Mouse (Mus musculus) CH12.LX (cell line): ENCODE measurements around the gene Prkg1. TPM values are rescaled to one million over a fixed set of nuclear protein-coding genes. Genes with fewer than 3 reads are reported as not detected.

Source experiments
- DNase-seq: peaks from one replicate; pipeline ENCODE4 v3.0.0-alpha.2; 2013; ENCODE audit errors: extremely low read depth
- H3K27ac ChIP-seq: 2 replicates; pipeline ENCODE4 v1.5.1; 2012; ENCODE audit warnings: low read depth, mild to moderate bottlenecking, control low read depth, moderate library complexity; ENCODE audit not compliant: insufficient read depth
- H3K27me3 ChIP-seq: replicated peaks from 2 replicates; pipeline ENCODE3; 2012; ENCODE audit warnings: inconsistent platforms
- H3K36me3 ChIP-seq, 2 experiments: replicated peaks in 1 of 2; 2 replicates each; pipeline versions ENCODE3 to v1.6.1; 2012; ENCODE audit warnings: inconsistent platforms in 1 of 2, low read length in 1 of 2, mild to moderate bottlenecking in 1 of 2, mixed read lengths in 1 of 2, moderate library complexity in 1 of 2; ENCODE audit not compliant: control insufficient read depth in 1 of 2, insufficient read depth in 1 of 2
- H3K4me1 ChIP-seq, 2 experiments: 2 replicates each; pipeline ENCODE4 v1.6.1; 2012; ENCODE audit warnings: inconsistent platforms in 1 of 2, moderate library complexity in 1 of 2; ENCODE audit not compliant: insufficient read depth in 2 of 2, control insufficient read depth in 1 of 2
- H3K4me2 ChIP-seq: 2 replicates; pipeline ENCODE4 v1.6.1; 2012; ENCODE audit warnings: low read depth, mild to moderate bottlenecking, control low read depth; ENCODE audit not compliant: poor library complexity, insufficient read depth, severe bottlenecking
- H3K4me3 ChIP-seq, 3 experiments: fragments of 150-350 bp in 1 of 3; sonication (generic) in 1 of 3; replicated peaks in 1 of 3; 2 replicates each; pipeline versions ENCODE3 to v1.5.1; 2011 to 2012; ENCODE audit warnings: low read depth in 2 of 3, low read length in 2 of 3, mild to moderate bottlenecking in 2 of 3, moderate library complexity in 2 of 3, control low read depth in 1 of 3, improper control_type of control experiment in 1 of 3, inconsistent platforms in 1 of 3, mixed read lengths in 1 of 3; ENCODE audit not compliant: poor library complexity in 1 of 3
- H3K79me2 ChIP-seq: replicated peaks from 2 replicates; pipeline ENCODE4 v1.6.1; 2012; ENCODE audit warnings: mild to moderate bottlenecking, moderate library complexity; ENCODE audit not compliant: control insufficient read depth, poor library complexity, insufficient read depth, severe bottlenecking; ENCODE audit errors: extremely low read depth
- H3K9ac ChIP-seq: 2 replicates; pipeline ENCODE4 v1.6.1; 2012; ENCODE audit warnings: low read depth, mild to moderate bottlenecking, control low read depth, moderate library complexity; ENCODE audit not compliant: insufficient read depth
- H3K9me3 ChIP-seq: replicated peaks from 2 replicates; pipeline ENCODE3; 2012; ENCODE audit warnings: low read length, inconsistent platforms, mixed read lengths
- CTCF ChIP-seq, 2 experiments: IDR thresholded peaks in 1 of 2; conservative IDR thresholded peaks in 1 of 2; 2 replicates each; pipeline ENCODE4 v1.5.1; 2011 to 2012; ENCODE audit warnings: low read depth in 2 of 2, low read length in 2 of 2, improper control_type of control experiment in 1 of 2, inconsistent platforms in 1 of 2, mild to moderate bottlenecking in 1 of 2, moderate library complexity in 1 of 2
- EP300 ChIP-seq: IDR thresholded peaks from 2 replicates; pipeline ENCODE4 v1.6.1; 2011; ENCODE audit warnings: low read length, improper control_type of control experiment
- ETS1 ChIP-seq: conservative IDR thresholded peaks from 2 replicates; pipeline ENCODE4 v1.6.1; 2012; ENCODE audit warnings: low read depth, mild to moderate bottlenecking, inconsistent platforms, low read length, improper control_type of control experiment, moderate library complexity
- HCFC1 ChIP-seq: IDR thresholded peaks from 2 replicates; pipeline ENCODE4 v1.6.1; 2012; ENCODE audit warnings: low read depth, mild to moderate bottlenecking, inconsistent platforms, low read length, improper control_type of control experiment
- JUN ChIP-seq: IDR thresholded peaks from 2 replicates; pipeline ENCODE4 v1.6.1; 2011; ENCODE audit warnings: low read depth, mild to moderate bottlenecking, low read length, improper control_type of control experiment, moderate library complexity; ENCODE audit not compliant: insufficient read depth
- JUND ChIP-seq: conservative IDR thresholded peaks from 2 replicates; pipeline ENCODE4 v1.6.1; 2011; ENCODE audit warnings: low read depth, low read length, improper control_type of control experiment
- KAT2A ChIP-seq: IDR thresholded peaks from 2 replicates; pipeline ENCODE4 v1.6.1; 2012; ENCODE audit warnings: low read length, improper control_type of control experiment, inconsistent platforms; ENCODE audit not compliant: insufficient replicate concordance
- MAFK ChIP-seq: IDR thresholded peaks from 2 replicates; pipeline ENCODE4 v1.6.1; 2011; ENCODE audit warnings: low read length, improper control_type of control experiment; ENCODE audit not compliant: insufficient replicate concordance
- MAZ ChIP-seq: IDR thresholded peaks from 2 replicates; pipeline ENCODE4 v1.6.1; 2012; ENCODE audit warnings: low read depth, mild to moderate bottlenecking, inconsistent platforms, low read length, improper control_type of control experiment, moderate library complexity
- MEF2A ChIP-seq: IDR thresholded peaks from 2 replicates; pipeline ENCODE4 v1.6.1; 2014; ENCODE audit warnings: low read depth, mild to moderate bottlenecking, inconsistent platforms, low read length, improper control_type of control experiment, borderline replicate concordance
- MXI1 ChIP-seq: IDR thresholded peaks from 2 replicates; pipeline ENCODE4 v1.6.1; 2011; ENCODE audit warnings: mild to moderate bottlenecking, low read depth, low read length, improper control_type of control experiment
- NELFE ChIP-seq: IDR thresholded peaks from 2 replicates; pipeline ENCODE4 v1.6.1; 2011; ENCODE audit warnings: low read depth, low read length, improper control_type of control experiment
- NRF1 ChIP-seq: IDR thresholded peaks from 2 replicates; pipeline ENCODE4 v1.6.1; 2014; ENCODE audit warnings: low read depth, mild to moderate bottlenecking, inconsistent platforms, low read length, improper control_type of control experiment, moderate library complexity
- PAX5 ChIP-seq: IDR thresholded peaks from 2 replicates; pipeline ENCODE4 v1.6.1; 2012; ENCODE audit warnings: low read length, inconsistent platforms, mixed read lengths
- POLR2AphosphoS2 ChIP-seq: IDR thresholded peaks from 2 replicates; pipeline ENCODE4 v1.6.1; 2011; ENCODE audit warnings: low read depth, low read length, improper control_type of control experiment
- RAD21 ChIP-seq: IDR thresholded peaks from 2 replicates; pipeline ENCODE4 v1.6.1; 2011; ENCODE audit warnings: low read depth, mild to moderate bottlenecking, low read length, improper control_type of control experiment, moderate library complexity
- SIN3A ChIP-seq: IDR thresholded peaks from 2 replicates; pipeline ENCODE4 v1.6.1; 2012; ENCODE audit warnings: low read length, improper control_type of control experiment, inconsistent platforms
- SMC3 ChIP-seq: IDR thresholded peaks from 2 replicates; pipeline ENCODE4 v1.6.1; 2011; ENCODE audit warnings: low read depth, low read length, improper control_type of control experiment
- TBP ChIP-seq: conservative IDR thresholded peaks from 2 replicates; pipeline ENCODE4 v1.6.1; 2011; ENCODE audit warnings: low read depth, low read length, improper control_type of control experiment
- TCF12 ChIP-seq: IDR thresholded peaks from 2 replicates; pipeline ENCODE4 v1.6.1; 2014; ENCODE audit warnings: low read depth, mild to moderate bottlenecking, inconsistent platforms, low read length, improper control_type of control experiment
- UBTF ChIP-seq: IDR thresholded peaks from 2 replicates; pipeline ENCODE4 v1.6.1; 2012; ENCODE audit warnings: low read depth, mild to moderate bottlenecking, inconsistent platforms, low read length, improper control_type of control experiment, moderate library complexity
- USF2 ChIP-seq: conservative IDR thresholded peaks from 2 replicates; pipeline ENCODE4 v1.6.1; 2011; ENCODE audit warnings: low read depth, low read length, improper control_type of control experiment
- ZC3H11A ChIP-seq: IDR thresholded peaks from 2 replicates; pipeline ENCODE4 v1.6.1; 2012; ENCODE audit warnings: low read depth, mild to moderate bottlenecking, inconsistent platforms, low read length, improper control_type of control experiment
- ZKSCAN1 ChIP-seq: IDR thresholded peaks from 2 replicates; pipeline ENCODE4 v1.6.1; 2012; ENCODE audit warnings: low read depth, inconsistent platforms, low read length, improper control_type of control experiment, borderline replicate concordance
- ZMIZ1 ChIP-seq: IDR thresholded peaks from 2 replicates; pipeline ENCODE4 v1.6.1; 2012; ENCODE audit warnings: low read depth, mild to moderate bottlenecking, inconsistent platforms, low read length, improper control_type of control experiment
- ZNF384 ChIP-seq: IDR thresholded peaks from 2 replicates; pipeline ENCODE4 v1.6.1; 2012; ENCODE audit warnings: low read depth, low read length, improper control_type of control experiment, inconsistent platforms
- dilution Hi-C: fragments of 300-500 bp; cut with MboI; formaldehyde crosslinking; loops from 2 replicates; pipeline ENCODE4 v1.14.3; 2020; ENCODE audit warnings: low sequenced_read_pairs; ENCODE audit not compliant: extremely low pct_unique_long_range_greater_than_20kb, extremely low pct_ligation_motif_present
- in situ Hi-C: fragments of 300-500 bp; cut with MboI; formaldehyde crosslinking; loops from 3 replicates; pipeline ENCODE4 v1.14.3; 2019; ENCODE audit warnings: low sequenced_read_pairs, low pct_ligation_motif_present, low pct_unique_long_range_greater_than_20kb, mixed read lengths
- polyA plus RNA-seq: library from polyadenylated mRNA; unstranded; fragments of >175 nt; gene quantifications from 2 replicates; pipeline ENCODE4 v1.2.1, GENCODE M21; 2012; ENCODE audit warnings: low read depth; ENCODE audit not compliant: insufficient read length
- total RNA-seq, 2 experiments: library from RNA; depleted of rRNA; stranded (reverse); fragments of 300-350 nt in 1 of 2; fragments of >200 nt in 1 of 2; gene quantifications; 2 replicates each; pipeline ENCODE4 v1.2.3; 2012 to 2014

Prkg1 gene
- total and polyA plus RNA-seq, 3 experiments: not detected

DNA sequence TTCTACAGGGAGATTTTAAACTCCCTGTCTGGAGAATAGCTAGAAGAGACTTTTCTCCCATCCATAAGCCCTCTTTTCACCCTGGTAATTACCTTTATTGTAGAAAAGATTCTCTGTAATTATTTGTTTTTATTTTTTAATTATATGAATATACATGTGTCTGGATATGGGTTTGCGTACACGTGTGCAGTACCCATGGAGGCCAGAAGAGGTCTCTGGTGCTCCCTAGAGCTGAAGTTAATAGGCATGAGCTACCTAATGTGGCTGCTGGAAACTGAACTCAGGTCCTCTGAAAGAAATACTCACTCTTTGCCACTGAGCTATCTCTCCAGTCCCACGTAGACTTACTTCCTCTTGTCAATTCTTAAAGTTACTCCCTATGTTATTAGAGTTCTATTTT lies 937.0 kb downstream of the Prkg1 start:
- H3K4me3 ChIP-seq: no peak overlapping the region
- dilution Hi-C loops: no loop called here
- peak; percentile 13 for DNase-seq
- no peaks in the 10 kb centered on the region for H3K27me3 ChIP-seq
- H3K9me3 ChIP-seq: no peaks in the 10 kb centered on the region
- H3K4me2 ChIP-seq: no peak overlapping the region
- no peak overlapping the region for H3K9ac ChIP-seq
- TF ChIP-seq RAD21 (peak; percentile 5), CTCF (conservative IDR thresholded peaks at IDR 0.05 in 1 of 2, IDR thresholded peaks at IDR 0.05 in 1 of 2; ENCODE audit: low read depth in 2 of 2, low read length in 2 of 2) (peak in 1 of 2 experiments; percentile 29; a peak in 2 of 4 replicates), NRF1 (no peak), ZNF384 (no peak)
- TF ChIP-seq, all 38 proteins: peak for 2
- Histone ChIP-seq H3K36me3 (no peaks in the 10 kb centered on the region), H3K4me1 (no peaks in the 10 kb centered on the region), H3K27ac (no peak overlapping the region), H3K79me2 (no peaks in the 10 kb centered on the region)
- in situ Hi-C loops: no loop called here

DNA sequence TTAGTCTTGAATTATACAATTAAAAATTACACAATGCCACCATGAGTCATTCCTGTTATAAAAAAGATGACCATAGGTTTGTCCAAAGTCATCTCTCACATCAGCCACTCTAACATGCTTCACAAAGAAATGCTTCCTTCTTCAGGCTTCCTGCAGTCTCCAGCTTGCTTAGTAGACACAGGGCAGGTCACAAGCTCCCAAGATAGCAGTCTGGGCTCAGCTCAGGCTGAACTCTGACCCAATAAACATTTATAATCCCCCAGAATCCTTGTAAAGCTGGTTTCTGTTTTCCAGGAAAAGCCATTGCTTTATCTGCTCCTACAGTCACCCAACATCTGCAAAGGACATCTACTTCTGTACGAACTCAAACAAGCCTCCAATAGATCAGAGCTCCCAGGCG lies 938.7 kb downstream of the Prkg1 start:
- no peak overlapping the region for H3K9ac ChIP-seq
- H3K27me3 ChIP-seq: no peaks in the 10 kb centered on the region
- H3K36me3 ChIP-seq: no peaks in the 10 kb centered on the region
- dilution Hi-C loops: no loop called here
- H3K4me3 ChIP-seq: no peak overlapping the region
- H3K79me2 ChIP-seq: no peaks in the 10 kb centered on the region
- no peak for DNase-seq
- no peak for TF ChIP-seq RAD21
- TF ChIP-seq PAX5: no peak
- TF ChIP-seq TBP: no peak
- no peak for TF ChIP-seq KAT2A
- no peak for TF ChIP-seq JUN
- TF ChIP-seq UBTF: no peak
- no peak for TF ChIP-seq SMC3
- TF ChIP-seq JUND: no peak
- TF ChIP-seq POLR2AphosphoS2: no peak
- H3K4me2 ChIP-seq: no peak overlapping the region
- no peak overlapping the region for H3K27ac ChIP-seq
- in situ Hi-C loops: no loop called here
- no peaks in the 10 kb centered on the region for H3K9me3 ChIP-seq
- H3K4me1 ChIP-seq: no peaks in the 10 kb centered on the region

DNA sequence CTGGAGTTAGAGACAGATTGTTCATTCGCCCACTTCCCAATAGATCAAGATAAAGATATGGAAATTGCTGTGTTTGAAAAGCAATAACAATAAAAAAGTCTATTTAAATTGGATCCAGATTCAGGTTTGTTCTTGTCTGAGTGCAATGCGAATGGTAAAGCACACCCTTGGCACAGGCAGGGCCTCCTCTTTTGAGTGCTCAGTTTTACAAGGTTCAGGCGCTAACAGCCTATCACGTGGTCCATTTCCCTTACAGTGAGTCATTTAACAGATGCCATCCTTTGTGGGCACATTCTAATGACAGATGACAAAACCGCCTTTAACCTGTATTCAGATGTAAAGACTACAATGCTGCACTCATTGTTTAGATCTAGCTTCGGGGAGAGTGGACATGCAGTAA lies 949.2 kb downstream of the Prkg1 start:
- Histone ChIP-seq H3K36me3 (no peaks in the 10 kb centered on the region), H3K27ac (no peak overlapping the region), H3K4me1 (no peaks in the 10 kb centered on the region), H3K4me2 (no peak overlapping the region), H3K27me3 (no peaks in the 10 kb centered on the region), H3K9me3 (no peaks in the 10 kb centered on the region), H3K9ac (no peak overlapping the region), H3K79me2 (no peaks in the 10 kb centered on the region), H3K4me3 (no peak overlapping the region)
- in situ Hi-C loops (no loop called here), dilution Hi-C loops (no loop called here)
- no peak for TF ChIP-seq TCF12
- no peak for TF ChIP-seq UBTF
- no peak for TF ChIP-seq KAT2A
- no peak for TF ChIP-seq ZC3H11A
- TF ChIP-seq EP300: no peak
- TF ChIP-seq NRF1: no peak
- no peak for TF ChIP-seq ZKSCAN1
- no peak for TF ChIP-seq CTCF (conservative IDR thresholded peaks at IDR 0.05 in 1 of 2, IDR thresholded peaks at IDR 0.05 in 1 of 2; ENCODE audit: low read depth in 2 of 2, low read length in 2 of 2)
- TF ChIP-seq MAFK: no peak
- TF ChIP-seq NELFE: no peak
- TF ChIP-seq ETS1: no peak
- no peak for TF ChIP-seq MAZ
- no peak for TF ChIP-seq HCFC1
- TF ChIP-seq MXI1: no peak
- no peak for TF ChIP-seq USF2
- no peak for TF ChIP-seq JUND
- TF ChIP-seq ZMIZ1: no peak
- TF ChIP-seq MEF2A: no peak
- no peak for TF ChIP-seq SIN3A
- no peak for DNase-seq
